Mouse (Mus musculus) MN1 (cell line): Measurements from ENCODE around the gene Moxd1.
"Not testable (repeated sequence)": the region's sequence is repeated elsewhere in the genome, so short reads cannot be mapped to it uniquely, and the experiment has no call there.

Source experiments
- DNase-seq: peaks from one replicate; pipeline ENCODE4 v3.0.0-alpha.2; 2016; ENCODE audit warnings: low spot score

Gene Moxd1

DNA sequence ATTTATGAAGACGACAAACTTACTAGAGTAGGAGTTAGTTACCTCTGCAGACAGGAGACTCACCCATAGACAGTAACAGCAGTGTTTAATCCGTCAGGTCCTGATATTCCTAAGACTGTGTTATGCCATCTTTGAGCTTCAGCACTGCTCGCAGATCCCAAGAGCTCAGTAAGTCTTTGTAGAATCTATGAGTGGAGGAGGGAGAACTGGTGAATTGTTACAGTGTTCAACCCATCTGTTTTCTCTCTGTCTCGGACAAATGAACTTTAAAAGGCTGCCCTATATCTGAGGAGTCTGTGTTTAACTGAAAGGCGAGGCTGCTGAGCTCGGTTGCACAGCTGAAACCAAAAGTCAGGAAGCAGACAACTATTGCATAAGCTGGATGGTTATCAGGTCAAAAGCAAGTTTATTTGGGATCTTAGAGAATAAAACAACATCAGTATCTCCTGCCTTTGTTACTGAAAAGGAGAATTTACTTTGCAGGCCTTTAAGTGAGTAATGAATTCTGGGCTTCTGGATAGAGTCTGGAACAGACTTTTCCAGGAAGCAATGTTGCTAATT, 47.8 kb downstream of the Moxd1 start:
- DNase-seq = no peak

DNA sequence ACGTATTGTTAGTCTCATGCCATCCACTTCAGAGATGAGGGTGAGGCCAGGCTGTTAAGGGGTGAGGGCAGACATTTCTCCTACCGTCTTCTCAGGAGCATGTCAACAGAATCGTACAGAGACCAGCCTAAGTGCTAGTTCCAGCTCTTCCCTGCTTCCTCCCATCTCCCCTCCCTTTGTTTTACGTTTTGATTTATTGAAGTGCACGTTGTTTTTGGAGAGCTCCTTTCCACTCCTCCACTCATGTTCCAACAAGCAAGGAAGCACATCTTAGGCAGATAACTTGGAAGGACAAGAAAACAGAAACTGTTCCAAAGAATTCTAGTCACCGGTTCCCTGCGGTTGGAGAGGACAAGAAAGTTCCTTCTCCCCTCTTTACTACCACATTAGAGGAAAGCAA, 52.9 kb downstream of the Moxd1 start:
- DNase-seq = no peak

DNA sequence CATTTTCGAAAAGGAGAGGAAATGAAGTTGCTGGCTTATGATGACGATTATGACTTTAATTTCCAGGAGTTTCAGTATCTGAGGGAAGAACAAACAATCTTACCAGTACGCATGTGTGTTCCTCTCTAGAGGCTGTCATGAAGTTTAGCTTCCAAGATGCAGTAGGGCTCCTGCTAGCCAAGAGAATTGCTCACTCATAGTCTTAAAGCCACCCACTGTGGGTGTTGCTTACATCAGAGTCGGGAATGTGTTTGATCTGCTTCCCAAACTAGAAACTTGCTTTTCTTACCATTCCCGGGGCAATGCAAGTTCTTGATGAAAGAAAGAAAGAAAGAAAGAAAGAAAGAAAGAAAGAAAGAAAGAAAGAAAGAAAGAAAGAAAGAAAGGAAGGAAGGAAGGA, 59.3 kb downstream of the Moxd1 start:
- no peak for DNase-seq

DNA sequence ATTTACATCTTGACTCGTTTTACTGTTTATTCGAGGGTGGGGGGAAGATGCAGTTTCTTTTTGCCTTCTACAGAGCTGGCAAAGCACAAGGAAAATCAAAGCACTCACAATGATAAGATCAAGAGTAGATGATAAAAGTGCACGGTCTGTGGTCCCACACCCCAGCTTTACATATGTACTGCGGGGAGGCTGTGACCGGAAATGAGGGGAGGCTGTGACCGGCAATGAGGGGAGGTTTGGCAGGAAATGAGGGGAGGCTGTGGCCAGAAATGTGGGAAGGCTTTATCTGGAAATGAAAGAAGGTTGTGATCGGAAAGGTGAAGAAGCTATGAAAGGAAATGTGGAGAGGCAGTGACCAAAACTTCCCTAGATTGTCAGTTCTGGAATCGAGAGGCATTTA, 68.3 kb downstream of the Moxd1 start:
- DNase-seq = no peak

DNA sequence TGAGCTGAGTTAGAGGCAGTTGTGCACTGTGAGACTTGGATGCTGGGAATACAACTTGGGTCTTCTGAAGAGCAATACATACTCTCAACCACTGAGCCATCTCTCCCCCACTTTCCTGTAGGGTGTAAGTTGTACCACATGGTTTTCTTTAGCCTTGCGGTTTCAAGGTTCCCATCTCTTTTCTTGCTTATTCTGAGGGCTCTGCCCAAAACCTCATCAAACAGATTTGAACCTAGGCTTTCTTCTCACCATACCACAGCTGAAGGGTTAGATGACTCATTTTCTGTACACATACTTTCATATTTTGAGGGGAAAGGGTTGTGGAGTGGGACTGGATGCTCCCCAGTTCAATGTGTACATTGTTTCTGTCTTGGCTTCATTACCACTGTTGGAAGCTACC, 69.4 kb downstream of the Moxd1 start:
- DNase-seq = no peak

DNA sequence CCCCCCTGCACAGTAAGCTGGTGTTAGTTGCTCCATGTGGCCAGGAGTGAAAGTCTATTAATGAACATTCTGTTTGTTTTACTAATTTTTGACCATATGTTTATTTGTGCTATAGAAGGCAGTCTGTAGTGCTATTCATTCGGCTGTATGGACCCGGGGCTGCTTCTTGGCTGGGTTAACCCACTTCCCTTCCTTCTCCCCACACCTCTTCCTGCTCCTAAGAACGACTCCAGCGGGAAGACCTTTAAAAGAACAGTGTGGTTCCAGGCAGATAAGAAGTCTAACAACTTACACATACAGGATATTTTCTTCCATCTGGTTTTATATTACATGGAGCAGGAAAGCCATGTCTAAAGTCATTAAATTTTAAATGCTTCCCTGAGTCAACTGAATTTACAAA, 73.3 kb downstream of the Moxd1 start:
- DNase-seq = no peak

DNA sequence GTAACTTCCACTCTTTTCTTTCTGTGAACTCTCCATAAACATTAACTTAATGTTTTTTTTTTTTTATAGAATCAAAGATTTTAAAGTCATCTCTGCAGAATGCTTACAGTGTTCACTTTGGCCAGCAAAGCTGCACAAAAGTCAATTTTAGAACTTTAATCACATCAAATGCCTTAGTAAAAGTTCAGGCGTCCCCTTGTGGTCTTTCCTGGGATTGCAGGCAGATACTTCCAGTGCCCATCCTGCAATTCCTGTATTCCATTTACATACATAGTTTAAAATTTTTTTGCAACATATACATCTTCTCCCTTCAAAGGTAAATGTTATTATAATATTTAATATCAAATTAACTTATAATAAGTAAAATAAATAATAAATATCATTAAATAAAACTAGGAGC, 74.5 kb downstream of the Moxd1 start:
- peak; percentile 47 for DNase-seq

DNA sequence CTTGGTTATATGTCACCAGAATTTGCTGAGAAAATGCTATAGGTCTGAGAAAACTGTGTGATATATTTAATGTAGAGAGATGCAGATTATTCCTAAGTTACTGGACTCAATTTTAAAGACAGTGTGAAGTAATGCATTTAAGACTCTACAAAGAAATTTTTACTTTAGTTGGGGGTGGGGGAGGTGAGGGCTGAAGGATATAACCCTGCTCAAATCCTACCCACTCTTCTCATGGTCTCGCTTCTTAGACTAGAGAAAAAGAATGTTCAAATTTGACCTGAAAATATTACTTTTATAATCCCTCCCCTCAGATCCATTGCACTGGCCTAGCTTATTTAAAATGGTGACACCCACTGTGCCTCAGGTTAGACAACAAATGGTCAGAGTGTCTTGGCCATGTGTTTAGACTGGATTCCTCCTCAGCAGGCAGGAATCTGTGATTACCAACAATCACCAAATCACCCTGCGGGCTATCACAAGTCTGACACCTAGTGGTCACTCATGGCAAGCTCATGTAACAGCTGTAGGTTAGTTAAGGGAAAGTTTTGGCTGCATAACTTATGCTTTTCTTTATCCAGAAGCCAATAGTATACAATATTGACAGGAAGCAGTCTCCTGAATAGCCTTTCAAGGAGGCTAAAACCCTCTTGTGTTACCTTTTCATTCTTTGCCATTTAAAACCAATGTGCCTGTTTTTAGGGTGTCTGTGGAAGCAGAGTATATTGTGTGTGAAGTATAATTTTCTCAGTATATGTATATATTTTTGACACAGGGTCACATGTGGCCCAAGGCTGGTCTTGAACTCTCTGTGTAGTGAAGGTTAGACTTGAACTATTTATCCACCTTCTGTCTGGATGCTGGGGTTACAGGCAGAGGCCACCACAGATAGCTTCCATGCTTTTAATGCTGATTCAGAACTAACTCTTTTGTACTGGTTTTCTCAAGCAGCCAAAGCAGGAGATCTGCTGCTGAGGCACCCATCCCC, 75.2 kb downstream of the Moxd1 start:
- peak; percentile 62 for DNase-seq

DNA sequence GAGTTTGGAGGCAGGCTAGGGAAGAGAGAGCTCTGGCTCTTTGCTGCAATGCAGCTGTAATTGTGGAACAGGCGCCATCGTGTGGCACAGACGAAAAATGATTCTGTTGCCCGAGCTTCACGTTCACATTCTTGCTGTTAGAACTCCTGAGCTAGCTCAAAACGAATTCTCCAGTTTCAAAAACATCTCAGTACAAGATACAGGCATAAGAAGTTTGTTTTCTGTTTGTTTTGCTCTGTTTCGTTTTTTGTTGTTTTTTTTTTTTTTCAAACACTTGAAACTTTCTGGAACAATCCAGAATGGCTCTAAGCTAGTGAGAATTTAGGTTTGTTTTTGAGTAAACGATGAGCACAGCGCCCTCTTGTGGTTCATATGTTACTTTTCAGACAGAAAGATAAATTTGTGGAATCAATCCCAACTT, 88.9 kb downstream of the Moxd1 start:
- DNase-seq = peak; percentile 53

DNA sequence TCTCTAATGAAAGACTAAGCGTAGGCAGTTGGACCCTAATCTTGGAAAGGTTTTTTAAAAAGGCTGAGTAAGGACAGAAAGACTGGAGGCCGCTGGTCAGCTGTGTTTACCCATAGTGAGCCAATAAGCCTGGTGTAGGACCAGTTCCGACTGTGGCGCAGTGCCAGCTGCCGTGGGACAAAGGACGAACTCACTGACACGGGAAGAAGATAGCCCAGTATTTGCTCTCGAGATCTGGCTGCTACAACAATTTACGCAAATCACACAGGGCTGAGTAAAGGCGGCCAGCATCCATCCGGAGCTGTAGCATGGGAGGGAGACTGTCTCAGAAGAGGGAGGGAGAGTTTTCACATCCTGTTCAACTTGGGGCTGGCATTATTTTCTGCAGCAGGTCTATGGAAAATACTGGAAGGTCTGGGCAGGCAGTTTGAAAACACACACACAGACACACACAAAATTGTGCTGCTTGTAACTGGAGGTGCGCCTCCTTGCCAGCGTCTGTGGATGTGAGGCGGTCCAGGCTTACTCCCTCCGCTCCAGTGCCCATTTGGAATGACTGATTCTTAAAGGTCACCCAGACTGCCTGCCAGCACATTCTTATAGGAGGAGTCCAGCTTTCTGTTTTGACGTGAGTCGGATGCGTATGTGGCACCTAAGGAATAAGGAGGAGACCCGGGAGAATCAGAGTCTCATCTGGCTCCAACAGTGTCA, 94.0 kb downstream of the Moxd1 start:
- DNase-seq = no peak

DNA sequence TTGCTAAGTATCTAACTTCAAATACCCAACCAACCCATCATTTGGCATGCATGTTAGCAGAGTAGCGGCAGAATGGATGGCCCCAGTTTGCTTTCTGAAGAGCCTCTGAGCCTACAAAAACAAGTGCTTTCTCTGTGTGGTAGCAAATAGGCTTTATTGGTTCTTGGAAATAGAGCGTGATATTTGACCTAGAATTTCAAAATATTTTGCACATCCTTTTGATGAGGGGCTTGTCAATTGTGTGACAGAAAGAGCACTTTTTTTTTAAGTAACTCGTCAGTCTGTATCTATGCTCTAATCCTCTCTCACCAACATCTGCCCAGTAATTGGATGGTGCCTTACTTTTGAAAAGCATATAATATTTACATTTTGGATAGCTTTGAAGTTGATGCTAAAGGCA, 97.0 kb downstream of the Moxd1 start:
- no peak for DNase-seq

DNA sequence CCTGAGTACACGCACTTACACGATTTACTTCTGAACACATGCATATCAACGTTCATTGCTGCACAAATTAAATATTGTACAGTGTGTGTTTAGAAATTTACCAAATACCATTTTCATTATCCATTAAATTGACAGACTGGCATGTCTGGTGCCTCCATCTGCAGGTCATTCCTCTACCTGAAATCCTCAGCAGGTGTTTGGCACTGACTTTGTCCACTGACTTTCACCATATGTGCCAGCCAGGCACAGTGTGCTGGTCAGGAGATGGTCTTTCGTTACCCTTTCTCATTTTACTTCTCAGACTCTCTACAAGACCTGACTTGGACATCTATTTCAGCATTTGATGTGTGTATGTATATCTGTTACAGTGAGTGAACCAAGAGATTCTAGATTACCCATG, 99.7 kb downstream of the Moxd1 start:
- DNase-seq = no peak

DNA sequence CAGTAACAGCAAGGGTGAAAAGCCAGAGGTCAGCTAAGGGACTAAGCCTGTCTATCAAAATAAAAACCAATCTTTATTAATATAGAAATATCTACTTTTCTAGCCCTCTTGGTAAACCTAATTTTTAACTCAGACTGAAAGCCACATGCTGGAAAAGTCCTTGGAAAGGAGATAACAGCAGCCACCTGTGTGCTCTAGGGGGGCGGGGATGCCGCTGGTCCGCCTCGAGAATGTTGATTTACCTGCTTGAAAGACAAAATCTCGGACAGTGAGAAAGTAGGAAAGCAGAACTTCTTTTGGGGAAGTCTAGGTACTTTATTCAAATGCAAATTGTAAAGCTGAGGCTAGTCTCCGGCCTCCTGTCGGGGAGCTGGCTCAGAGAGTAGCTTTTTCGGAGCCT, 103.9 kb downstream of the Moxd1 start:
- DNase-seq = not testable (repeated sequence)

DNA sequence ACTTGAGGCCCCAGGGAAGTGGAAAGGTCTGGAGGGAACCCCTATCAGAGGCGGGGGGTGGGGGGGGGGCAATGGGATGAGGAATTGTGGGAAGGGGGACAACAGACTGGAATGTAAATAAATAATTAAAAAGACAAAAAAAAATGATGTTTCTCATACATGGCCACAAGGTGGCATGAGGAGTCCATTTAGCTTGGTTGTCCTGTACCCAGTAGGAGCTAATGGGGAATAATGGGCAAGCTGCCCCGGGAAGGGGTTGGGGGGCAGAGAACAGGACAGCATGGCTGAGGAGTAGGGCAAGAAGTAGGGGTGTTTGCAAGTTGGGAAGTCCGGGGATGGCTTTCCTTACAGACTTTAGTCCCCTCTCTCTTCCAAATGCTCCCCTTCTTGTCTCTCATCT, 109.5 kb downstream of the Moxd1 start:
- no peak for DNase-seq

DNA sequence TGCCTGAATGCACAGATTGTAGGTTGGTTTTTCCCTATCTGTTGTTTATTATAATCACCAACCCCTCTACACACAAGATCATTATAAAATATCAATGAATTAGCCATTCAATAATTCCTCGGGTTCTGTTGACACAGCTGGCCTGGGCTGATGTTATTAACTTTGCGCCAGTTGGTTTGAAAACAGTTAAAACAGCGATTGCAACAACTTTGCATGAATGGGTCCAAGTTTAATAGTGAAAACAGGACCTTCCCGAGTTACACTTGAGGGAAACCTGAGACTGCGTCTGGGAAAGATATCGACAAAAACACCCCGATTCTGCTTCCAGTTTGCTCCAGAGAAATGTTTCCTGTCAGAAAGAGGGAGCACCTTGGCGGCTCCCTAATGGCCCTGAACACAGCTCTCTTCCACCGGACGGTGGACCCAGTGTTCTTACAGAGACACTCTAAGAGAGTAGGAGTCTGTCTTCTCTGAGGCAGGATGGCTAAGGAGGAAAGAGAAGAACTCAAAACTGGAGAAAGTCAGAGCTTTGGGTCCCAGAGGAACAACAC, 116.4 kb downstream of the Moxd1 start:
- no peak for DNase-seq

DNA sequence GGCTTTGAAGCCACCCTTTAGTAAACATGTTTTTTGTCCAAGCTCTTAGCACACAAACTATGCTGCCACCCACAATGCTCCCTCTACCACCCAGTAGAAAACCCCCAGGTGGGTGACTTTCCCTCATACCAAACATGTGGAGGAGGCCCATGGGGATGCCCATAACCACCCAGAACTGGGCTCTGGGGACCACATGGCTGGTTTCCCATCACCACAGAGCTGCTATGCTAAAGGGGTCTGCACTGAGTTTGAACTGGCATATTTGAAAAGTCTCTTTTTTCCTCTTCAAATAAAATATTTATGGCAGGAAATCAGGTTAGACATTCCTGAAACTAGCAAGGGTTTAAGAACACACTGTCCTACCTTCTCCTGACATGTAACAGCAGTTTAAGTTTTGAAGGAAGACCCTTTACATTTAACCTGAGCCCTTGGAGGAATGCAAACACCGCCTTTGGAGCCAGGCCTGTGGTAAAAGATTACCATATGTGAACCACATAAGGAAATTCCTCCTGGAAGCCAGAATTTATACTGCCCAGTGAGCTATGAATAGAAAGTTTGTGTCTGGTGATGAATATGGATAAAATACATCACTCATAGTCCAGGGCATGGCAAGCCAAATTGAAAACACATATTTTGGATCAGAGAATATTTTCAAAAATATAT, 117.4 kb downstream of the Moxd1 start:
- DNase-seq = no peak

DNA sequence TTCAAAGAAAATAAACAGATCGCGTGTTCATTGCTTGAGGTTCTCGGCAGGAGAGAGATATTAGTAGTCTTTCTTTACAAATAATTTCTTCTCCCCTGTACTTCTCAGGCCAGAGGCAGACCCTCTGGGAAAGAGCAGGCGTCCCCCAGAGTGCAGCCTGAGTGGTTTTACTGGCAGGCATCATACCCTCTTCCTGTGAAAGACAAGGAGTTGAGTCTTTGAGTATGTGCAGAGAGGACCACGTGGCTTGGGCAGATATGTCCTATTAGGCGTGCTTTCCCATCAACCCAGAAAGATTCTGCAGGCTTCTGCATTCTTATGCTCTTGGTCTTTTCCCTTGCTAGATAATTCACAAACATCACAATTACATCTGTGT, 117.9 kb downstream of the Moxd1 start:
- no peak for DNase-seq

DNA sequence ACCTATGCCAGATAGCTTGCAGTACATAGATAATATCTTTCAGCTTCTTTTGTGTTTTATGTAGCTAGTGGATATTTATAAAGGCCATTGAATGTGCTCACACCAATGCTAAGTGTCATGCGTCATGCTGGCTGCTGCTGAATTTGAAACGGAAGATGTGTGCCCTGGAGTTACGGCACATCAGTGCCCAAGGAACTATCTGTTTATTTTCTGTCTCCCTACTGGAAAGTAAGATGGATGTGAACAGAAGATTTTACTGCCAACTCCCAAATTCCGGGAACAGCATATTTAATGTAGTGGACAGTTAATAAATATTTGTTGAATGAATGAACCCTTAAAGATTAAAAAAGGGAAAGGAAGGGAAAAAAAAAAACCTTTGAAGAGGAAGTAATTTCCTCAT, 119.8 kb downstream of the Moxd1 start:
- DNase-seq = no peak
